Mouse (Mus musculus): ENCODE data around the gene Usp18.

Usp18 gene

GRCm38 (mm10) chr6:121226043-121226442 is 19.7 kb upstream of the Usp18 start:
- DNase-seq = no peak

GRCm38 (mm10) chr6:121226744-121227143 is 19.0 kb upstream of the Usp18 start:
- no peak for DNase-seq

- no peak for DNase-seq
These were observed 17.3 kb upstream of the Usp18 start for GRCm38 (mm10) chr6:121228421-121228820.

GRCm38 (mm10) chr6:121232652-121233051 is 13.1 kb upstream of the Usp18 start:
- no peak for DNase-seq

- no peak for DNase-seq
These were observed 9.3 kb upstream of the Usp18 start for GRCm38 (mm10) chr6:121236386-121236785.

GRCm38 (mm10) chr6:121238209-121238608 is 7.5 kb upstream of the Usp18 start:
- no peak for DNase-seq

- no peak for DNase-seq
These were observed 3.9 kb upstream of the Usp18 start for GRCm38 (mm10) chr6:121241780-121242179.

GRCm38 (mm10) chr6:121243161-121243560 is 2.5 kb upstream of the Usp18 start:
- no peak for DNase-seq

- DNase-seq = no peak
These were observed 293 bp downstream of the Usp18 start for GRCm38 (mm10) chr6:121246037-121246361.

GRCm38 (mm10) chr6:121250406-121250805 is 4.7 kb downstream of the Usp18 start:
- DNase-seq = no peak

GRCm38 (mm10) chr6:121251256-121251655 is 5.5 kb downstream of the Usp18 start:
- DNase-seq = no peak

- peak; percentile 66 for DNase-seq
These were observed 14.8 kb downstream of the Usp18 start for GRCm38 (mm10) chr6:121260548-121260947.

- no peak for DNase-seq
These were observed 15.5 kb downstream of the Usp18 start for GRCm38 (mm10) chr6:121261233-121261632.

GRCm38 (mm10) chr6:121262004-121262403 is 16.3 kb downstream of the Usp18 start:
- DNase-seq = no peak

- DNase-seq = no peak
These were observed 16.8 kb downstream of the Usp18 start for GRCm38 (mm10) chr6:121262496-121262895.

GRCm38 (mm10) chr6:121270156-121270555 is 24.4 kb downstream of the Usp18 start:
- DNase-seq = no peak

- DNase-seq = no peak
These were observed 26.0 kb downstream of the Usp18 start for GRCm38 (mm10) chr6:121271707-121272074.

- DNase-seq = peak; percentile 74
These were observed 26.5 kb downstream of the Usp18 start for GRCm38 (mm10) chr6:121272075-121272800.

- peak; percentile 20 for DNase-seq
These were observed 28.6 kb downstream of the Usp18 start for GRCm38 (mm10) chr6:121274356-121274755.

GRCm38 (mm10) chr6:121284132-121284531 is 38.4 kb downstream of the Usp18 start:
- no peak for DNase-seq

- DNase-seq = no peak
These were observed 53.6 kb downstream of the Usp18 start for GRCm38 (mm10) chr6:121299317-121299716.

GRCm38 (mm10) chr6:121299954-121300353 is 54.2 kb downstream of the Usp18 start, which contains the start of gene Slc6a13:
Gene Slc6a13, plus strand, starts transcription at chr6:121300227.
- DNase-seq = no peak

- DNase-seq = no peak
These were observed 54.8 kb downstream of the Usp18 start for GRCm38 (mm10) chr6:121300504-121300903.

GRCm38 (mm10) chr6:121303466-121304220 is 57.9 kb downstream of the Usp18 start:
- no peak for DNase-seq

Measured in cerebellum, adult 9-10 months (tissue).